Mouse (Mus musculus) forebrain, embryonic 12.5 days (tissue): ENCODE data around the gene Ccdc92b. TPM values are rescaled to one million over a fixed set of nuclear protein-coding genes. Genes with fewer than 3 reads are reported as not detected.
A peak's percentile ranks its signal among the peaks of the same experiment; 100 is the strongest.

Source experiments
- ATAC-seq: fragments of 200-750 bp; cut with Nextera tagmentation; 2 replicates; pipeline ENCODE4 v1.8.0; 2017; ENCODE audit warnings: moderate TSS enrichment; ENCODE audit not compliant: low FRiP score
- H3K27ac ChIP-seq: fragments of 300-500 bp; sonication (generic); 2 replicates; pipeline ENCODE4 v1.5.1; 2016; ENCODE audit warnings: mild to moderate bottlenecking
- H3K27me3 ChIP-seq: fragments of 300-500 bp; sonication (generic); 2 replicates; pipeline ENCODE4 v1.6.1; 2016; ENCODE audit warnings: mild to moderate bottlenecking
- H3K36me3 ChIP-seq: fragments of 300-500 bp; sonication (generic); replicated peaks from 2 replicates; pipeline ENCODE4 v1.6.1; 2016; ENCODE audit warnings: mild to moderate bottlenecking
- H3K4me1 ChIP-seq: fragments of 300-500 bp; sonication (generic); 2 replicates; pipeline ENCODE4 v1.6.1; 2016
- H3K4me2 ChIP-seq: fragments of 300-500 bp; sonication (generic); 2 replicates; pipeline ENCODE4 v1.6.1; 2016; ENCODE audit warnings: mild to moderate bottlenecking, moderate library complexity
- H3K4me3 ChIP-seq: fragments of 300-500 bp; sonication (generic); replicated peaks from 2 replicates; pipeline ENCODE4 v1.5.1; 2016; ENCODE audit warnings: mild to moderate bottlenecking
- H3K9ac ChIP-seq: fragments of 300-500 bp; sonication (generic); 2 replicates; pipeline ENCODE4 v1.6.1; 2016; ENCODE audit warnings: mild to moderate bottlenecking
- H3K9me3 ChIP-seq: fragments of 300-500 bp; sonication (generic); 2 replicates; pipeline ENCODE4 v1.6.1; 2016
- WGBS: fragments of 180-500 bp; shearing (Covaris S2); methylation state at CpG from one replicate; pipeline ENCODE4 v1.1.7; 2016; 5-methylcytosine and 5-hydroxymethylcytosine counted together
- polyA plus RNA-seq: library from polyadenylated mRNA; unstranded; fragments of >200 nt; fragmentation: Nextera tagmentation; extraction: Ambion mirVana; gene quantifications from 2 replicates; pipeline ENCODE4 v1.2.1, GENCODE M21; 2016

Ccdc92b gene
- polyA plus RNA-seq, 1 experiment from 2014 or later = 1.9 TPM

- 3% methylated on average over 14 of the region's 16 CpGs for WGBS
- Histone ChIP-seq H3K9ac (peak overlapping the region; percentile 59), H3K27ac (no peak overlapping the region), H3K27me3 (peaks cover 57% of the 10 kb centered on the region), H3K4me2 (peak overlapping the region; percentile 77), H3K9me3 (no peaks in the 10 kb centered on the region), H3K36me3 (no peaks in the 10 kb centered on the region), H3K4me1 (peaks cover 14% of the 10 kb centered on the region), H3K4me3 (peak overlapping the region; percentile 56)
- ATAC-seq = no peak; the same call in none of the 2 replicates
Measured at GRCm38 (mm10) chr11:74619956-74620300, 523 bp downstream of the Ccdc92b start.

DNA sequence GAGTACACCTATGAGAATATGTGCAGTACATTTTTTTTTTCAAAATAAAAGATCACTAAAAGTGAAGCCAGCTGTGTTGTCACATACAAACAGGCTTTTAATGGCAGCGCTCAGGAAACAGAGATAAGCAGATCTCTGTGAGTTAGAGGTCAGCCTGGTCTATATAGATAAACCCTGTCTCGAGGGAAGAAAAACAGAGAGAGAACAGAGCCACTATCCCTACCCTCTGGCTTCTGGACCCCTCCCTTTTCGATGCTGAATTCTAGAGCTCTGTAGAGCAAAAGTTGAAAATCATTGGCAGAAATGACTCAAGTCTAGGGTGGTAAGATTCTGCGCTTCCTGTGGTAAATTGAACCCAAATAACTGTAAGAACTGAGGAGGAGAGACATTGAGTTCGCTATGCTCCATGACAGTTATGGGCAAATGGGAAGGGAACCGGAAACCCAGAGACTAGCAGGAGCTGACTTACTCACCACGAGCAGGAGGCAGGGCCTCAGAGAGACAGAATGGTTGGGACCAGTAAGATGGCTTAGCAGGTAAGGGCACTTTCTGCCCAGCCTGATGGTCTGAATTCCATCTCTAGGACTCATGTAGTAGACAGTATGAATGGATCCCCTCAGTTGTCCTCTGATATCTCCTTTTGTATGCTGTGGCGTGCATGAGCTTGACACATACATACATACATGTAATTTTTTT is 2.7 kb downstream of the Ccdc92b start:
- no peak for ATAC-seq
- Histone ChIP-seq H3K9ac (no peak overlapping the region), H3K27ac (no peak overlapping the region), H3K36me3 (no peaks in the 10 kb centered on the region), H3K27me3 (peaks cover 45% of the 10 kb centered on the region), H3K4me3 (no peak overlapping the region), H3K4me1 (peaks cover 14% of the 10 kb centered on the region), H3K9me3 (no peaks in the 10 kb centered on the region), H3K4me2 (no peak overlapping the region)
- 81% methylated on average over 8 of the region's 8 CpGs for WGBS

DNA sequence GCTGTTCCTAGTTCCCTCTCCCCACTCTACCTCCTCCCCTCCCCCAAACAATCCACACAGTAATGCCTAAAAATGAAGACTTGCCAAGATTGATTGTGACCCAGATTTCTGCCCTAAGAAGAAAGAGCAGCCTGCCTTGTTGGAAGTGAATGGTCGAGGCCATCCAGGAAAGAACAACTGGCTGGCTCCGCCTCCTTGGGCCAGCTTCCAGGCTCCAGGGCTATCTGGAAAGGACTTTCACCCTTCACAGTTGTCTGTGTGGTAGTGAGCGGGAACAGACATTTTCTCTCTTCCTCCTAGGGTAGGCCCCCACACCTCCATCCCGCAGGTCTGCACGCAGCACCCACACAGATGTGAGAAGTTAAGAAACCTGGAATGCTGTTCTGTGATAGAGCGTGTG is 4.3 kb downstream of the Ccdc92b start:
- H3K4me1 ChIP-seq = peaks cover 14% of the 10 kb centered on the region
- H3K4me3 ChIP-seq = no peak overlapping the region
- 79% methylated on average over 6 of the region's 6 CpGs for WGBS
- no peak overlapping the region for H3K9ac ChIP-seq
- no peak for ATAC-seq
- H3K4me2 ChIP-seq = no peak overlapping the region
- no peak overlapping the region for H3K27ac ChIP-seq
- H3K9me3 ChIP-seq = no peaks in the 10 kb centered on the region
- peaks cover 34% of the 10 kb centered on the region for H3K27me3 ChIP-seq
- no peaks in the 10 kb centered on the region for H3K36me3 ChIP-seq

DNA sequence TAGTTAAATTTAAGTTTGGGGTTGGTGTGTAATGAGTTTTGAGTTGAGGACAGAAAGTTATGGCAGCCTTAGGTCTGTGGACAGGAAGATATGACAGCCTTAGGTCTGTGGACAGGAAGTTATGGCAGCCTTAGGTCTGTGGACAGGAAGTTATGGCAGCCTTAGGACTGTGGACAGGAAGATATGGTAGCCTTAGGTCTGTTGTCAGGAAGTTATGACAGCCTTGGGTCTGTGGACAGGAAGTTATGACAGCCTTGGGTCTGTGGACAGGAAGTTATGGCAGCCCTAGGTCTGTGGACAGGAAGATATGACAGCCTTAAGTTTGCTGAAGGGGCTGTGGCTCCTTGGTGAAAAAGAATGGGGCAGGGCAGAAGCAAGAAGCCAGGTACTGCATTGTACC is 5.9 kb downstream of the Ccdc92b start:
- Histone ChIP-seq H3K4me1 (0 out of 2 replicates have a peak, but pooled peaks cover 3% of the 10 kb centered on the region), H3K27ac (no peak overlapping the region), H3K9me3 (no peaks in the 10 kb centered on the region), H3K27me3 (peaks cover 19% of the 10 kb centered on the region), H3K4me3 (no peak overlapping the region), H3K4me2 (no peak overlapping the region), H3K9ac (no peak overlapping the region), H3K36me3 (no peaks in the 10 kb centered on the region)
- ATAC-seq = no peak

- no peak for ATAC-seq
- 77% methylated on average over 3 of the region's 3 CpGs for WGBS
- Histone ChIP-seq H3K4me2 (no peak overlapping the region), H3K9me3 (no peaks in the 10 kb centered on the region), H3K4me1 (0 out of 2 replicates have a peak, but pooled peaks cover 3% of the 10 kb centered on the region), H3K27me3 (0 out of 2 replicates have a peak, but pooled peaks cover 5% of the 10 kb centered on the region), H3K9ac (no peak overlapping the region), H3K4me3 (no peak overlapping the region), H3K36me3 (no peaks in the 10 kb centered on the region), H3K27ac (no peak overlapping the region)
Measured at GRCm38 (mm10) chr11:74627481-74627880, 8.1 kb downstream of the Ccdc92b start.

DNA sequence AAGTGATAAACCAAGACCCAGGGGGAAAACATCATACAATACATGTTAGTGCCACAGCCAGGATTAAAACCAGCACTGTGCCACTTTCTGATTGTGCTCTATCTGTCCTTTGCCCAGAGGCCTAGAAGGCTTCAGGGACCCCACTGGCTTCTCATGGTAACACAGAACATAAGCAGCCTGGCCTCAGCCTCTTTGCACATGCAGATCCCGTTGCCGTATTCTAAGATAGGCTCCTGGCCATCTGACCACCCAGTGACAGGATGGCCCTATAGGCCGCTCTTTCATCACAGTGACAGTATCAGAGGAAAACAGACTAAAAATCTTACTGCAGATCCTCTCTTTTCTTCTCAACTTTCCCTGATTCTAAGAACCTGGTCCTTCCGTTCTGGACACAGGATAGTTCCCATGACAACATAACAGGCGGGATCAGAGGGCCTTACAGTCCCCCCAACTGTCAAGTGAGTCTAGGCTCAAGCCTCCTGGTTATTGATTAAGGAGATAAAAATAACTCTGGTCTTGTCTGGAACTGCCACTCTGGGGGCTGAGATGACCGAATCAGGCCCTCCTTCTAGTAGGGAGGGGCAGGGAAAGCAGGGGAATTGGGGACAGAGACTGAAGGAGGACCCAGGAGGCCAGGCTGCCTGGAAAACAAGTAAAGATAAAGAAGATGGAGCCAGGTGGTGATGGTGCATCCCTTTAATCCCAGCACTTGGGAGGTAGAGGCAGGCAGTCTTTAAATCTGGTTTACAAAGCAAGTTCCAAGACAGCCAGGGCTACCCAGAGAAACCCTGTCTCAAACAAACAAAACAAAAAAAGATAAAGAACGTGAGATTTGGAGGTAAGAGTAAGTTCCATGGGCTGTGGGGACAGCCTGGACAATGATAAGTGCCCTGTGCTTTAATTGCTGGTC is 12.7 kb downstream of the Ccdc92b start:
- WGBS = 77% methylated on average over 7 of the region's 7 CpGs
- Histone ChIP-seq H3K9me3 (no peaks in the 10 kb centered on the region), H3K4me1 (peaks cover 4% of the 10 kb centered on the region)

DNA sequence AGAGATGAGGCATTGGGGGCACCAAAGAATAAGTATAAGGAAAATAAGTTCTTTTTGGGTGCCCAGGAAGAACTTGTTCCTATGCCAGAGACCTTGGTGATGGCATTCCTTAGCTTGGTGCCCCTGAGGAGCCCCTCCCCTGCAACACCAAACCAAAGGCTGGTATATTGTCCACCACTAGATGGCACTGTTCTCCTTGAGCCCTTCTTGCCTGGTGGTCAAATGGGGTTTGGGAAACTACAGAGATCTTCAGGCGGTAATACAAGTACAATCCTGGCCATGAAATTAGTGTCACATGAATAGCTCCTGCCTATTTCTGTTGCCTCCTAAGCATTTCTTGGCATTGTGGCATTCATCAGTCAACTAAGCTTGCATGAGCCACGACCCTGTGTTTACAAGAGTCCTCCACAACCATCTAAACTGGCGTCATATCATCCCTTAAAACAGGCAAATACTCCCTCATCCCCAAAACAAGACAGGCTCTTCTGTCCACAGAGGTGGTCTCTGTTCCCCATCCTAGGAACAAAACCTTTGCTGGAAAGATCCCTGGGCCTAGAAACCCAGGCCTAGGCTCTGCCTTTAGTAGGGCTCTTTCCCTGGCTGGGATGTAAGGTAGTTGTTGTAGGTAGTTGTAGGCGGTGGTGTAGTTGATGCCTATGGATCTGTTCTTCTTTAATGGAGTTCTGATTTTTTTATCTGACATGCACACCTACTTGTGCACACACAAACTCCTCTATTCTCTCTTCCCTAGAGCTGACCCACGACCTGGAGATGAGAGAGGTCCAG is 15.3 kb downstream of the Ccdc92b start:
- no peak for ATAC-seq
- Histone ChIP-seq H3K9ac (no peak overlapping the region), H3K4me1 (peaks cover 17% of the 10 kb centered on the region), H3K27me3 (peaks cover 16% of the 10 kb centered on the region), H3K9me3 (no peaks in the 10 kb centered on the region), H3K36me3 (no peaks in the 10 kb centered on the region), H3K4me2 (no peak overlapping the region), H3K4me3 (no peak overlapping the region), H3K27ac (no peak overlapping the region)
- 63% methylated on average over 5 of the region's 5 CpGs for WGBS

More for the DNA sequence above, 12.7 kb downstream of the Ccdc92b start:
- Histone ChIP-seq H3K36me3 (no peaks in the 10 kb centered on the region), H3K9ac (no peak overlapping the region), H3K27me3 (peaks cover 2% of the 10 kb centered on the region; the same call in 1 of the 2 replicates), H3K4me2 (no peak overlapping the region), H3K27ac (no peak overlapping the region), H3K4me3 (no peak overlapping the region)
- ATAC-seq = no peak

GRCm38 (mm10) chr11:74637486-74637885 is 18.1 kb downstream of the Ccdc92b start:
- H3K4me1 ChIP-seq = peaks cover 15% of the 10 kb centered on the region
- H3K4me2 ChIP-seq = peak overlapping the region; percentile 78
- H3K4me3 ChIP-seq = peak overlapping the region; percentile 65
- H3K27me3 ChIP-seq = peaks cover 32% of the 10 kb centered on the region
- ATAC-seq = peak; percentile 4; the same call in 1 of the 2 replicates
- no peaks in the 10 kb centered on the region for H3K36me3 ChIP-seq
- H3K9me3 ChIP-seq = no peaks in the 10 kb centered on the region
- H3K9ac ChIP-seq = peak overlapping the region; percentile 84
- 22% methylated on average over 8 of the region's 8 CpGs for WGBS
- peak overlapping the region; percentile 86 for H3K27ac ChIP-seq

- Histone ChIP-seq H3K4me2 (peak overlapping the region; percentile 78), H3K27ac (peak overlapping the region; percentile 86), H3K9me3 (no peaks in the 10 kb centered on the region), H3K27me3 (peaks cover 32% of the 10 kb centered on the region), H3K36me3 (no peaks in the 10 kb centered on the region), H3K4me1 (peaks cover 15% of the 10 kb centered on the region), H3K9ac (peak overlapping the region; percentile 84), H3K4me3 (peak overlapping the region; percentile 65)
- under 1% methylated on average over 86 of the region's 86 CpGs for WGBS
- peak; percentile 87 for ATAC-seq
Measured at GRCm38 (mm10) chr11:74637971-74638790, 18.8 kb downstream of the Ccdc92b start.

DNA sequence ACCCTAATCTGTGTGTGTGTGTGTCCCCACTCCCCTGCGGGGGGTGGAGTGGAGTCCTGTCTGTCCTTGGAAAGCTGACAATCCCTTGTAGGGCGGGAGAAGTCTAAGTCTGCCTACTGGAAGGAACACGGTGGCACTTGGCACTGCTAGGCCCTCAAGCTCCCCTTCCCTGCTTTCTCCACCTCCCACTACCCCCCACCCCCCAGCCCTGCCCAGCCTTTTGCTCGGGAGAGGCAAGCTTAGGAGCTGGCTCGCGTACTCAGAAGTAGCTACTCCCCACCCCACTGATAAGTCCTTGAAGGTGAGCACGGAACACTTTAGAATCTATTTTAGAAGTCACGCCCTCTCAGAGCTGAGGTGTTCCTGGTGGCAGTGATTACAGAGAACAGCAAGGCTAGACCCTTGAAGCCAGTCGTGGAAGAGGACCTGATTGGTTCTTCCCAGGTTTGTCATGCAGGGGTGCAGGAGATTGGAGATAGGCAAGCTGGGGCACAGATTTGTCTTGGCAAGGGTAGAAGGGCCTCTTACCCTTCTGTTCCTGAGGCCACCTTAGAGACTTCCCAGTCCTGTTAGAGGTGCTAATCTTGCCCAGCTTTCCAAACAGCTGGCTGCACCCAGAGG is 19.5 kb downstream of the Ccdc92b start:
- WGBS = 10% methylated on average over 9 of the region's 9 CpGs
- peak overlapping the region; percentile 65 for H3K4me3 ChIP-seq
- peak; percentile 47; the same call in 1 of the 2 replicates for ATAC-seq
- H3K36me3 ChIP-seq = no peaks in the 10 kb centered on the region
- H3K9ac ChIP-seq = peak overlapping the region; percentile 84
- no peaks in the 10 kb centered on the region for H3K9me3 ChIP-seq
- peaks cover 32% of the 10 kb centered on the region for H3K27me3 ChIP-seq
- peak overlapping the region; percentile 78 for H3K4me2 ChIP-seq
- H3K27ac ChIP-seq = 0 out of 2 replicates have a peak overlapping the region, but pooled peaks have one; percentile 86
- H3K4me1 ChIP-seq = peaks cover 15% of the 10 kb centered on the region

DNA sequence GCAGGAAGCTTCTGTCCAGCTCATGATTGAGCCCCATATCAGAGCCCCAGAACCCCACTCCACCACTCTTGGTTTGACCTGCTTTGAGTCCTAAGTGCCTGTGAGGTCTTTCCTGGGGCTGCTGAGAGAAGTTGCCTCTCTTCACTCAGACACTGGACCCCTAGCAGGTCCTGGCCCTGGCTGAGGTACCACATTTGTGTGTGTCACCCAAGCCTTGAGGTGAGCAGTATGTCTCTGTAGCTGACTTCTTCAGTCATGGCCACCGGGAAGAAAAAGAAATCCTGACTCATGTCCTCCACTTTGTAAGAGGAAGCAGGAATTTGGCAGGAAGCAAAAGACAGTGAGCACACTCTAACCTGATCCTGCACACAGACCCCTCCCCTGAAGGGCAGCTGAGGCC is 20.2 kb downstream of the Ccdc92b start:
- Histone ChIP-seq H3K27me3 (peaks cover 32% of the 10 kb centered on the region), H3K27ac (no peak overlapping the region), H3K36me3 (no peaks in the 10 kb centered on the region), H3K4me3 (no peak overlapping the region), H3K9ac (no peak overlapping the region), H3K4me2 (no peak overlapping the region), H3K4me1 (peaks cover 15% of the 10 kb centered on the region), H3K9me3 (no peaks in the 10 kb centered on the region)
- ATAC-seq = no peak
- 63% methylated on average over 1 of the region's 1 CpGs for WGBS
